Mouse (Mus musculus) G1E (cell line): ENCODE measurements around the gene Foxn2. TPM values are rescaled to one million over a fixed set of nuclear protein-coding genes. Genes with fewer than 3 reads are reported as not detected.
A peak's percentile ranks its signal among the peaks of the same experiment; 100 is the strongest.

Source experiments
- ATAC-seq: 2 replicates; pipeline ENCODE4 v1.8.0; 2016; ENCODE audit warnings: mild to moderate bottlenecking; ENCODE audit not compliant: insufficient number of reproducible peaks, poor library complexity, low FRiP score, severe bottlenecking; ENCODE audit errors: extremely low read depth
- DNase-seq: peaks from one replicate; pipeline ENCODE4 v3.0.0; 2012; ENCODE audit warnings: low spot score
- H3K27me3 ChIP-seq: 2 replicates; pipeline ENCODE4 v1.6.1; 2012; ENCODE audit warnings: mild to moderate bottlenecking, low read length, inconsistent platforms; ENCODE audit not compliant: insufficient read depth
- H3K36me3 ChIP-seq: replicated peaks from 2 replicates; pipeline ENCODE3; 2012; ENCODE audit warnings: mild to moderate bottlenecking, inconsistent platforms
- H3K4me1 ChIP-seq: 2 replicates; pipeline ENCODE4 v1.6.1; 2012; ENCODE audit warnings: low read depth, low read length, inconsistent platforms, mixed read lengths; ENCODE audit not compliant: insufficient read depth
- H3K4me3 ChIP-seq: 2 replicates; pipeline ENCODE4 v1.5.1; 2012; ENCODE audit warnings: low read depth, mild to moderate bottlenecking, inconsistent platforms, low read length, moderate library complexity, mixed read lengths
- H3K9me3 ChIP-seq: replicated peaks from 2 replicates; pipeline ENCODE4 v1.6.1; 2012; ENCODE audit warnings: inconsistent platforms
- CTCF ChIP-seq: IDR thresholded peaks from 2 replicates; pipeline ENCODE4 v1.5.1; 2012; ENCODE audit warnings: low read depth, low read length, inconsistent platforms, mixed read lengths
- GATA1 ChIP-seq: IDR thresholded peaks from 2 replicates; pipeline ENCODE4 v1.6.1; 2012; ENCODE audit warnings: borderline replicate concordance, low read length, inconsistent platforms, mixed read lengths
- GATA2 ChIP-seq: IDR thresholded peaks from 2 replicates; pipeline ENCODE4 v1.6.1; 2012; ENCODE audit warnings: low read depth, low read length, inconsistent platforms, borderline replicate concordance
- POLR2AphosphoS5 ChIP-seq: IDR thresholded peaks from 2 replicates; pipeline ENCODE4 v1.6.1; 2012; ENCODE audit warnings: low read depth, low read length, inconsistent platforms; ENCODE audit not compliant: insufficient replicate concordance
- TAL1 ChIP-seq: conservative IDR thresholded peaks from 2 replicates; pipeline ENCODE4 v1.6.1; 2012; ENCODE audit warnings: low read depth, low read length, inconsistent platforms, mixed read lengths
- polyA plus RNA-seq: library from polyadenylated mRNA; stranded (reverse); fragments of >175 nt; gene quantifications from 2 replicates; pipeline ENCODE4 v1.2.3, GENCODE M21; 2012
- total RNA-seq, 2 experiments: library from RNA; stranded (forward) in 1 of 2; stranded (reverse) in 1 of 2; fragments of 200-1000 nt in 1 of 2; fragments of >200 nt in 1 of 2; fragmentation: Nextera tagmentation in 1 of 2; gene quantifications; 2 replicates each; pipeline ENCODE4 v1.2.3; 2014 to 2017

The Foxn2 gene
- total RNA-seq (2014; fragmentation: Nextera tagmentation) (43.9 and 44.0 TPM in 2 replicates), total RNA-seq (2017) (41.4 and 42.0 TPM in 2 replicates), polyA plus RNA-seq (15.4 and 18.8 TPM in 2 replicates)

- ATAC-seq (peak; percentile 86), DNase-seq (peak; percentile 88)
- no peaks in the 10 kb centered on the region for H3K9me3 ChIP-seq
- no peak for TF ChIP-seq POLR2AphosphoS5
- TF ChIP-seq GATA2: no peak
- no peak for TF ChIP-seq CTCF
- no peak for TF ChIP-seq TAL1
- no peak for TF ChIP-seq GATA1
- H3K4me1 ChIP-seq: peaks cover 34% of the 10 kb centered on the region
- H3K4me3 ChIP-seq: peak within 1 kb of the TSS; percentile 88
- peaks cover 2% of the 10 kb centered on the region for H3K36me3 ChIP-seq
- H3K27me3 ChIP-seq: no peaks in the 10 kb centered on the region
These were observed at the start of gene Foxn2 for GRCm38 (mm10) chr17:88440285-88441000. Gene Foxn2, plus strand, starts transcription at chr17:88440711.

- H3K27me3 ChIP-seq: no peaks in the 10 kb centered on the region
- no peaks in the 10 kb centered on the region for H3K36me3 ChIP-seq
- no peaks in the 10 kb centered on the region for H3K9me3 ChIP-seq
- TF ChIP-seq CTCF (no peak), GATA2 (no peak), GATA1 (no peak), TAL1 (no peak), POLR2AphosphoS5 (no peak)
- no peak for DNase-seq
- no peak for ATAC-seq
- no peaks in the 10 kb centered on the region for H3K4me1 ChIP-seq
- H3K4me3 ChIP-seq: no peak overlapping the region
These were observed 43.0 kb upstream of the Foxn2 start for GRCm38 (mm10) chr17:88397501-88397900.

- no peak for DNase-seq
- TF ChIP-seq GATA2 (no peak), POLR2AphosphoS5 (no peak), CTCF (no peak), TAL1 (no peak), GATA1 (no peak)
- no peak for ATAC-seq
- Histone ChIP-seq H3K36me3 (no peaks in the 10 kb centered on the region), H3K4me1 (no peaks in the 10 kb centered on the region), H3K27me3 (peaks cover 3% of the 10 kb centered on the region), H3K9me3 (no peaks in the 10 kb centered on the region), H3K4me3 (no peak overlapping the region)
These were observed 42.4 kb upstream of the Foxn2 start for GRCm38 (mm10) chr17:88398090-88398489.

GRCm38 (mm10) chr17:88398854-88399253 is 41.7 kb upstream of the Foxn2 start:
- H3K27me3 ChIP-seq: peaks cover 8% of the 10 kb centered on the region
- DNase-seq (no peak), ATAC-seq (no peak)
- no peaks in the 10 kb centered on the region for H3K9me3 ChIP-seq
- no peaks in the 10 kb centered on the region for H3K4me1 ChIP-seq
- TF ChIP-seq TAL1: no peak
- no peak for TF ChIP-seq GATA1
- TF ChIP-seq CTCF: no peak
- no peak for TF ChIP-seq GATA2
- TF ChIP-seq POLR2AphosphoS5: no peak
- H3K36me3 ChIP-seq: no peaks in the 10 kb centered on the region
- H3K4me3 ChIP-seq: no peak overlapping the region

- ATAC-seq: no peak
- H3K4me3 ChIP-seq: no peak overlapping the region
- no peak for TF ChIP-seq CTCF
- no peak for TF ChIP-seq GATA2
- TF ChIP-seq POLR2AphosphoS5: no peak
- no peak for TF ChIP-seq TAL1
- no peaks in the 10 kb centered on the region for H3K9me3 ChIP-seq
- H3K27me3 ChIP-seq: peaks cover 13% of the 10 kb centered on the region
- no peaks in the 10 kb centered on the region for H3K4me1 ChIP-seq
- H3K36me3 ChIP-seq: no peaks in the 10 kb centered on the region
- no peak for DNase-seq
These were observed 40.4 kb upstream of the Foxn2 start for GRCm38 (mm10) chr17:88400122-88400521.

- TF ChIP-seq GATA2 (no peak), GATA1 (no peak), TAL1 (no peak), POLR2AphosphoS5 (no peak), CTCF (no peak)
- Histone ChIP-seq H3K9me3 (no peaks in the 10 kb centered on the region), H3K4me3 (no peak overlapping the region), H3K4me1 (no peaks in the 10 kb centered on the region), H3K27me3 (peaks cover 15% of the 10 kb centered on the region), H3K36me3 (no peaks in the 10 kb centered on the region)
- ATAC-seq (no peak), DNase-seq (no peak)
These were observed 39.6 kb upstream of the Foxn2 start for GRCm38 (mm10) chr17:88400702-88401475.
